Mouse (Mus musculus): ENCODE results near the gene Oosp3.

The Oosp3 gene

DNA sequence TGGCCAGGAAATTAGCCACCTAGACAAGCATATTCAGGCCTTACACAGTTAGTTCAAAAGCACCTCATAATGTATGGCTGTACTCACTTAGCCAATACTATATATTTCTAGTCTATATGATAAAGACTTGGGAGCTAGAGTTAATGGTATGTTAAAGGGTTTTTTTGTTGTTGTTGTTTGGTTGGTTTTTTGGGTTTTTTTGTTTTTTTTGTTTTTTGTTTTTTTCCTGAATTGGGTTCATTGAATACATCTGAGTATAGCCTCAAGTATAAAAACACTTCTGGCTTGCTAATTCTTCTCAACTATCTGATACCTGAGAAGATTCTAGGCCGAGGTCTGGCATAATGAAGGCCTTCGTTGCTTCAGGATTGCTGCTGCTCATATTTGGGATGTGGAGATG is at the start of gene Oosp3:
Oosp3 (plus strand) TSS at position 301 of the 400 bp plus-strand sequence.
- DNase-seq (ENCODE audit: low read depth), result no peak

GRCm38 (mm10) chr19:11649564-11649963 is 47.3 kb upstream of the Oosp3 start:
- DNase-seq (ENCODE audit: low read depth), result no peak

GRCm38 (mm10) chr19:11659142-11659541 is 37.7 kb upstream of the Oosp3 start:
- no peak for DNase-seq (ENCODE audit: low read depth)

GRCm38 (mm10) chr19:11660459-11660858 is 36.4 kb upstream of the Oosp3 start, which contains the start of gene Oosp2:
Oosp2 (minus strand) TSS chr19:11660559.
- no peak for DNase-seq (ENCODE audit: low read depth)

- DNase-seq (ENCODE audit: low read depth), result no peak
Measured at GRCm38 (mm10) chr19:11661562-11661961, 35.3 kb upstream of the Oosp3 start.

- DNase-seq (ENCODE audit: low read depth), result no peak
Measured at GRCm38 (mm10) chr19:11690839-11691238, 6.0 kb upstream of the Oosp3 start, which contains the start of gene Oosp1. Oosp1 (minus strand) TSS chr19:11691150.

- no peak for DNase-seq (ENCODE audit: low read depth)
Measured at GRCm38 (mm10) chr19:11691454-11691853, 5.4 kb upstream of the Oosp3 start.

- no peak for DNase-seq (ENCODE audit: low read depth)
Measured at GRCm38 (mm10) chr19:11698342-11698741, 1.5 kb downstream of the Oosp3 start.

- no peak for DNase-seq (ENCODE audit: low read depth)
Measured at GRCm38 (mm10) chr19:11712451-11712850, 15.6 kb downstream of the Oosp3 start.

GRCm38 (mm10) chr19:11720071-11720470 is 23.2 kb downstream of the Oosp3 start:
- no peak for DNase-seq (ENCODE audit: low read depth)

- no peak for DNase-seq (ENCODE audit: low read depth)
Measured at GRCm38 (mm10) chr19:11723870-11724269, 27.0 kb downstream of the Oosp3 start.

DNA sequence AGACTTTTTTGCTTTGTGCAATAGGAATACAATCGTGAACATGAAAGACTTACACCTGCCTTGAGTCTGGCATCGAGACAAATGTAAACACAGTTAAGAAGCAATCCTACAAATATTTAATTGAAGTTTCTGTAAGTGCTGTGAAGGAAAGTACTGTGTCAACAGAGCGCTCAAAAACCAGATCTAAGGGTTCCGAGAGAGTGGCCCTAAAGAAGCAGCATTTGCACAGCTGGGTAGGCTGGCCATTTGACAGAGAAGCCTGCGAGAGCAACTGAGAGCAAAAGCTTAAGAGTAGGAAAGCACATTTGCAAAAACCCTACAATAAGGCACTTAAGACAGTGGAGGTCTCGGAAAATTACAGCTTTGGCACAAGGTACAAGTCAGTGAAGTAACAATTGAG is 27.4 kb downstream of the Oosp3 start:
- DNase-seq (ENCODE audit: low read depth), result no peak

- no peak for DNase-seq (ENCODE audit: low read depth)
Measured at GRCm38 (mm10) chr19:11725915-11726314, 29.1 kb downstream of the Oosp3 start.

DNA sequence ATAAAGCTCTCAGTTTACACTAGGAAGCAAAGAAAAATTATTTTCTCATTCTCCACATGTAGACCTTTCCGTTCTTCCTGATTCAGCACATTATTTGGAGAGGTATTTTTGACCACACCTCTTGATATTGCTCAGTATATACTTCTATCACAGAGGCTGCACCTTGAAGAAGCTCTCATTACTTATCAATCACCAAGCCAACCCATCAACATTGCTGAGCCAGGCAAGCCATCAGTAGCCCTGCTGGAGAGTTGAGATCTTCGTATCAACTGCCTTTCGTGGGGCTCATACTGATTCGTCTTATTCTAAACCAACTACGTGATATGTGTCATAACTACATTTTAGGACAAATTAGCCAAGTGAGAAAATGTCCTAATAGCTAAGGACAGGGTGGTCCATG is 30.4 kb downstream of the Oosp3 start:
- no peak for DNase-seq (ENCODE audit: low read depth)

DNA sequence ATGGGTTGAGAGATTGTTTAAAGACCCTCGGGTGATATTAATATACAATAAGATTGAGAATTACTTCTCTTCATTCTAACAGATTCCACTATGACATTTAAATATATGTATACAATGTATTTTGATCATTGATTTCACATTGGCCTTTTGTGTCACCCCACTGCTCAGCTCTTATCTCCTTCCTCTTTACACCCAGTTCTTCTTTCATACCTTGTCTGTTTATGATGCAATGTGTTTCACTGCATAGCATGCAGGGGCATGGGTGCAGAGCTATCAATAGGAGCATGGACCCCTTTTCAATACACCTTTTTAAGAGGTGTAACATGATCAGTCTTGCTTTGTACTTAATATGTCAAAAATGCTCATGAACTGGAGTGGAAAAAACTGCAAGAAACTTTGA is 33.4 kb downstream of the Oosp3 start:
- DNase-seq (ENCODE audit: low read depth), result no peak

GRCm38 (mm10) chr19:11736455-11736854 is 39.6 kb downstream of the Oosp3 start:
- DNase-seq (ENCODE audit: low read depth), result no peak

DNA sequence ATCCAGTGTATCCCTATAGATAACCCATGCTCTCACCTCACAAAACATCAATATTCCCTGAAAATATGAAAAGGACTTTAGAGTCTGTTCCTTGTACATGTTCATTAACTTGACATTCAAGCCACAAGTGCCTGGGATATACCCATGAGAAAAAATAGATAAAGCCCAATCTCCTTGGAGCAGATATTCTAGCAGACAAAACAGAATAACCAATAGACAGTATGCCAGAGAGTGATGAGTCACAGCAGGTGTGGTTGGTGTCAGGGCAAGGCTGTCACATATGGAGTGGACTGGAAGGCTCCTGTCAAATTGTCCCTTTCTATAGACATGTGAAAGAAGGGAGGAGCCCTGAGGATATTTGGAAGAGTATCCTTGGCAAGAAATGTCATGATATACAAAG is 48.8 kb downstream of the Oosp3 start:
- DNase-seq (ENCODE audit: low read depth), result no peak

- no peak for DNase-seq (ENCODE audit: low read depth)
Measured at GRCm38 (mm10) chr19:11747298-11747697, 50.4 kb downstream of the Oosp3 start, which contains the start of gene Gif. Gif (plus strand) TSS chr19:11747554.

Measured in fibroblast of lung, adult 2 months (primary cell).